Mouse (Mus musculus) brain, embryonic 14.5 days (tissue): ENCODE data around the gene Soat1.

Experiments used
- CTCF ChIP-seq: fragments of 200-500 bp; IDR thresholded peaks from 2 replicates; pipeline ENCODE4 v1.5.1; 2012; ENCODE audit warnings: inconsistent platforms, mild to moderate bottlenecking, moderate library complexity, borderline replicate concordance; ENCODE audit not compliant: insufficient read depth, insufficient read length; ENCODE audit errors: extremely low read depth
- POLR2A ChIP-seq: fragments of 200-500 bp; IDR thresholded peaks from 2 replicates; pipeline ENCODE4 v1.6.1; 2012; ENCODE audit warnings: mild to moderate bottlenecking, inconsistent platforms, borderline replicate concordance; ENCODE audit not compliant: poor library complexity, insufficient read depth, insufficient read length, severe bottlenecking; ENCODE audit errors: extremely low read depth

- TF ChIP-seq CTCF, result no peak
- TF ChIP-seq POLR2A, result no peak
Observed at GRCm38 (mm10) chr1:156521796-156522517, 47.8 kb upstream of the Soat1 start.
